Mouse (Mus musculus) forebrain, embryonic 15.5 days (tissue): ENCODE measurements around the gene Grhl3. TPM values are rescaled to one million over a fixed set of nuclear protein-coding genes. Genes with fewer than 3 reads are reported as not detected.

Experiments
- ATAC-seq: fragments of 200-750 bp; cut with Nextera tagmentation; replicated peaks from 2 replicates; pipeline ENCODE4 v1.8.0; 2017; ENCODE audit warnings: mild to moderate bottlenecking, moderate TSS enrichment, moderate library complexity
- H3K27ac ChIP-seq: fragments of 300-500 bp; sonication (generic); replicated peaks from 2 replicates; pipeline ENCODE4 v1.5.1; 2015; ENCODE audit warnings: mild to moderate bottlenecking, inconsistent platforms
- H3K27me3 ChIP-seq: fragments of 300-500 bp; sonication (generic); 2 replicates; pipeline ENCODE4 v1.6.1; 2015; ENCODE audit warnings: inconsistent platforms
- H3K36me3 ChIP-seq: fragments of 300-500 bp; sonication (generic); 2 replicates; pipeline ENCODE4 v1.6.1; 2015; ENCODE audit warnings: mild to moderate bottlenecking, inconsistent platforms
- H3K4me1 ChIP-seq: fragments of 300-500 bp; sonication (generic); 2 replicates; pipeline ENCODE4 v1.6.1; 2015; ENCODE audit warnings: inconsistent platforms
- H3K4me2 ChIP-seq: fragments of 300-500 bp; sonication (generic); replicated peaks from 2 replicates; pipeline ENCODE4 v1.6.1; 2015; ENCODE audit warnings: mild to moderate bottlenecking, inconsistent platforms
- H3K4me3 ChIP-seq: fragments of 300-500 bp; sonication (generic); 2 replicates; pipeline ENCODE4 v1.5.1; 2015; ENCODE audit warnings: mild to moderate bottlenecking, inconsistent platforms
- H3K9ac ChIP-seq: fragments of 300-500 bp; sonication (generic); replicated peaks from 2 replicates; pipeline ENCODE4 v1.6.1; 2015; ENCODE audit warnings: mild to moderate bottlenecking, inconsistent platforms
- H3K9me3 ChIP-seq: fragments of 300-500 bp; sonication (generic); 2 replicates; pipeline ENCODE4 v1.6.1; 2016; ENCODE audit warnings: inconsistent platforms
- WGBS: fragments of 180-500 bp; shearing (Covaris S2); methylation state at CpG from one replicate; pipeline ENCODE4 v1.1.7; 2015; ENCODE audit warnings: mixed read lengths; 5-methylcytosine and 5-hydroxymethylcytosine counted together
- polyA plus RNA-seq: library from polyadenylated mRNA; unstranded; fragments of >200 nt; fragmentation: Nextera tagmentation; extraction: Ambion mirVana; gene quantifications from 2 replicates; pipeline ENCODE4 v1.2.1, GENCODE M21; 2015

Gene Grhl3
- polyA plus RNA-seq, 1 experiment from 2014 or later: 0.53 TPM

DNA sequence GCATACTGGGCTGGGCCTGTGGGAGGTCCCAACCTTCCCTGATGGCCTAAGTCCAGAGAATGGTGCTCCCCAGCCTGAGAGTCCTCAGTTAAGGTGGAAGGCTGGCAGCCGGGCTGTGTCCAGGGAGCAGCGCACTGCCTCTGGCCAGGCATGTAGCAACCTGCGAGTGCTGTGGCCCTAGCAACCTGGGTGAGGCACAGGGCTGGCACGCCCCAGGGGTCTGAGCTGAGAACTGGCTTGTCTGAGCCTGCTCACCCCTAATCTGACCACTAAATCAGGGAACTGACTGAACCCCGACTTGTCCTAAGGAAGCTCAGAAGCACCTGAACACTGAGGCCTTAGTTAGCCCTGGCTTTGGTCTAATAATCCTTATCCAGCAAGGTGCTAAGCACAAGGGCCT is 24.1 kb upstream of the Grhl3 start:
- Histone ChIP-seq H3K27ac (no peak overlapping the region), H3K27me3 (no peaks in the 10 kb centered on the region), H3K4me3 (no peak overlapping the region), H3K4me1 (0 out of 2 replicates have a peak, but pooled peaks cover 4% of the 10 kb centered on the region), H3K4me2 (no peak overlapping the region), H3K9ac (no peak overlapping the region), H3K9me3 (no peaks in the 10 kb centered on the region), H3K36me3 (no peaks in the 10 kb centered on the region)
- 91% methylated on average over 5 of the region's 5 CpGs for WGBS
- ATAC-seq: no peak

GRCm38 (mm10) chr4:135595943-135596342 is 22.5 kb upstream of the Grhl3 start:
- Histone ChIP-seq H3K4me2 (no peak overlapping the region), H3K9ac (no peak overlapping the region), H3K4me1 (0 out of 2 replicates have a peak, but pooled peaks cover 4% of the 10 kb centered on the region), H3K4me3 (no peak overlapping the region), H3K27me3 (no peaks in the 10 kb centered on the region), H3K9me3 (no peaks in the 10 kb centered on the region), H3K27ac (no peak overlapping the region), H3K36me3 (no peaks in the 10 kb centered on the region)
- ATAC-seq: no peak
- WGBS: 34% methylated on average over 5 of the region's 5 CpGs

- ATAC-seq: no peak
- H3K27me3 ChIP-seq: no peaks in the 10 kb centered on the region
- 0 out of 2 replicates have a peak, but pooled peaks cover 4% of the 10 kb centered on the region for H3K4me1 ChIP-seq
- H3K36me3 ChIP-seq: no peaks in the 10 kb centered on the region
- no peak overlapping the region for H3K9ac ChIP-seq
- H3K4me2 ChIP-seq: no peak overlapping the region
- no peaks in the 10 kb centered on the region for H3K9me3 ChIP-seq
- 65% methylated on average over 8 of the region's 8 CpGs for WGBS
- no peak overlapping the region for H3K4me3 ChIP-seq
- no peak overlapping the region for H3K27ac ChIP-seq
Observed at GRCm38 (mm10) chr4:135591610-135592304, 18.3 kb upstream of the Grhl3 start.

DNA sequence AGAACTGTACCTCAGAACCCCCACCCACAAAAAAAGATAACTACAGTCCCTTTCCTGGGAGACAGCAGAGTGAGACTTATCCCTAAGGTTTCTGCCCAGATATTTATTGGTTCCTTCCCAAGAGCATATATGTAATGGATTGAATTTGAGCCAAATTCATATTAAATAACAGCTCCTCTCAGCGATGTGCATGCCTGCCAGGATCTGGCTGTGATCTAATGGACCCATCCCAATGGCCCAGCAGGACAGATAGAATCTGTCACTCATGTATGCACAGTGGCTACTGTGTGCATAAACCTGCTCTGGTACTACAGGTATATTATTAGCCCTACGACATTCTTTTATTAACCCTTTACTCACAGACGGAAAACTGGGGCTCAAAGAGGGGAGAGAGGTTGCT is 17.7 kb upstream of the Grhl3 start:
- no peak overlapping the region for H3K4me2 ChIP-seq
- no peak overlapping the region for H3K4me3 ChIP-seq
- H3K27me3 ChIP-seq: no peaks in the 10 kb centered on the region
- 58% methylated on average over 3 of the region's 3 CpGs for WGBS
- H3K4me1 ChIP-seq: 0 out of 2 replicates have a peak, but pooled peaks cover 4% of the 10 kb centered on the region
- no peak for ATAC-seq
- no peaks in the 10 kb centered on the region for H3K36me3 ChIP-seq
- no peak overlapping the region for H3K9ac ChIP-seq
- H3K27ac ChIP-seq: no peak overlapping the region
- H3K9me3 ChIP-seq: no peaks in the 10 kb centered on the region

DNA sequence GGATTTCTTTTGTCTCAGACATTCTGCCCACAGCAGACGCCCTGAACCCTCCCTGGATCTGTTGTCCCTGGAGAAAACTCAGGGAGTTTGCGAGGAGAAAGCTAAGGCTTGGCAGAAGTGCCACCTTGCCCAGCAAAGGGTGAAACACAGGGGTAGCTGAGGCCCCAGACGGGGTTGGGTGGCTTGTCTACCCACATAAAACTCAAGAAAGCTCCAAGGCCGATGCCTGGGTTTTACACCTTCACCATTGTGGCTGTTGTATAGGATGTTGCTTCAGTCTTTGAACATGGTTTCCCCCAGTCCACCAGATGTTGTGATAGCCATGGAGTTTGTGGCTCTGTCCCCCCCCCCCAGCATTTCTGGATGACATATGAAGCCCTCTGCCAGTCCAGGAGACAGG is 11.4 kb upstream of the Grhl3 start:
- Histone ChIP-seq H3K4me2 (no peak overlapping the region), H3K9me3 (no peaks in the 10 kb centered on the region), H3K27ac (no peak overlapping the region), H3K4me1 (no peaks in the 10 kb centered on the region), H3K4me3 (no peak overlapping the region), H3K27me3 (no peaks in the 10 kb centered on the region), H3K36me3 (no peaks in the 10 kb centered on the region), H3K9ac (no peak overlapping the region)
- 59% methylated on average over 4 of the region's 4 CpGs for WGBS
- no peak for ATAC-seq

- H3K4me1 ChIP-seq: no peaks in the 10 kb centered on the region
Observed at GRCm38 (mm10) chr4:135581222-135581910, 7.9 kb upstream of the Grhl3 start.

DNA sequence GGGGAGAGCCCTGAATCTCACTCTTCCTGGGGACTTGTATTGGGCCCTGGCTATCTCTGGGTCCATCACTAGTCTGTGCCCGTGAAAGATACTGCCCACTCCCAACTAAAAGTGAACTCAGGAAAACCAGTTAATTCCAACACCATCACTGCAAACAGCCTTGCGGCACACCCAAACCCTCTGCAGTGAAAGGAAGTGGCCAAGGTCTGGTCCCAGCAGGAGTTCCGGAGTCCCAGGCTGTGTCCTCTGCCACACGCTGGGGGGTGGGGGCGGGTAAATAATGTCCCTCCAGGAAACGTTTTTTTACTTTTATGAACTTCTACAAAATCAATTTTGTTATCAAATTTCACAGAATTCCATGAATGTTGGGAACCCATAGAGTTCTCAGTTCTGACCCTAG is 6.3 kb upstream of the Grhl3 start:
- H3K4me1 ChIP-seq: no peaks in the 10 kb centered on the region
- H3K4me3 ChIP-seq: no peak overlapping the region
- WGBS: 70% methylated on average over 6 of the region's 6 CpGs
- no peak overlapping the region for H3K27ac ChIP-seq
- no peaks in the 10 kb centered on the region for H3K36me3 ChIP-seq
- H3K9me3 ChIP-seq: no peaks in the 10 kb centered on the region
- H3K9ac ChIP-seq: no peak overlapping the region
- ATAC-seq: no peak
- H3K4me2 ChIP-seq: no peak overlapping the region
- H3K27me3 ChIP-seq: no peaks in the 10 kb centered on the region

More at GRCm38 (mm10) chr4:135581222-135581910, 7.9 kb upstream of the Grhl3 start:
- Histone ChIP-seq H3K4me3 (no peak overlapping the region), H3K36me3 (no peaks in the 10 kb centered on the region), H3K9ac (no peak overlapping the region), H3K4me2 (no peak overlapping the region), H3K27me3 (no peaks in the 10 kb centered on the region), H3K9me3 (no peaks in the 10 kb centered on the region), H3K27ac (no peak overlapping the region)
- ATAC-seq: no peak
- 31% methylated on average over 12 of the region's 12 CpGs for WGBS

DNA sequence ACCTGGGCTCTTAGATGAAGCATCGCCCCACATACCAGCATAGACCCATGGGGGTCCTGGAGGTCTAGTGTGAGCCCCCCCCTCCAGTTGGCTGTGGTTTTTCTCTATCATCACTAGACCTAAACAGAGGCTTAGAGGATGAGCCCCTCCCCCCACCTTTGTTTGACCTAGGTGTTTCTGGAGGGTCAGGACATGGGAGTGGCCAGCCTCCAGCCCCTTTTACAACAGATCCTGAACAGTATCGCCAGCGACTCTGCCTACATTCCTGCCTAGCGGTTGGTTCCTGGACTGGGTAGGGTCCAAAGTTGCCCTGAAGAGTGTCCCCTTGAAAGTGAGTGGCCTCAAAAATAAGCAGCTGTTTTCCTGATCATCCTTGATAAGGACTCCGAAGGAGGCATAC is 5.1 kb upstream of the Grhl3 start:
- Histone ChIP-seq H3K27me3 (no peaks in the 10 kb centered on the region), H3K4me3 (no peak overlapping the region), H3K9ac (no peak overlapping the region), H3K36me3 (no peaks in the 10 kb centered on the region), H3K27ac (no peak overlapping the region), H3K4me1 (peaks cover 6% of the 10 kb centered on the region), H3K4me2 (no peak overlapping the region), H3K9me3 (no peaks in the 10 kb centered on the region)
- no peak for ATAC-seq
- WGBS: 87% methylated on average over 5 of the region's 5 CpGs

- WGBS: 60% methylated on average over 15 of the region's 15 CpGs
- H3K9ac ChIP-seq: no peak overlapping the region
- H3K27me3 ChIP-seq: peaks cover 11% of the 10 kb centered on the region
Observed at GRCm38 (mm10) chr4:135575365-135576140, 2.1 kb upstream of the Grhl3 start.

GRCm38 (mm10) chr4:135572276-135572675 is 1.2 kb downstream of the Grhl3 start:
- H3K27ac ChIP-seq: no peak overlapping the region
- H3K36me3 ChIP-seq: no peaks in the 10 kb centered on the region
- H3K27me3 ChIP-seq: peaks cover 14% of the 10 kb centered on the region
- no peak overlapping the region for H3K9ac ChIP-seq
- no peak overlapping the region for H3K4me2 ChIP-seq
- H3K4me1 ChIP-seq: peaks cover 40% of the 10 kb centered on the region
- WGBS: 39% methylated on average over 8 of the region's 8 CpGs
- ATAC-seq: no peak
- no peak overlapping the region for H3K4me3 ChIP-seq
- no peaks in the 10 kb centered on the region for H3K9me3 ChIP-seq

More at GRCm38 (mm10) chr4:135575365-135576140, 2.1 kb upstream of the Grhl3 start:
- Histone ChIP-seq H3K36me3 (no peaks in the 10 kb centered on the region), H3K4me2 (no peak overlapping the region), H3K27ac (no peak overlapping the region), H3K9me3 (no peaks in the 10 kb centered on the region), H3K4me1 (peaks cover 19% of the 10 kb centered on the region), H3K4me3 (no peak overlapping the region)
- ATAC-seq: no peak

GRCm38 (mm10) chr4:135571037-135571550 is 2.3 kb downstream of the Grhl3 start:
- H3K27ac ChIP-seq: no peak overlapping the region
- no peaks in the 10 kb centered on the region for H3K9me3 ChIP-seq
- H3K27me3 ChIP-seq: peaks cover 14% of the 10 kb centered on the region
- no peaks in the 10 kb centered on the region for H3K36me3 ChIP-seq
- no peak overlapping the region for H3K9ac ChIP-seq
- H3K4me1 ChIP-seq: peaks cover 41% of the 10 kb centered on the region
- no peak overlapping the region for H3K4me2 ChIP-seq
- ATAC-seq: 0 out of 2 replicates have a peak, but pooled peaks have one; percentile 9
- 52% methylated on average over 6 of the region's 6 CpGs for WGBS
- H3K4me3 ChIP-seq: no peak overlapping the region
